Mouse (Mus musculus): Measurements from ENCODE around the gene Iqschfp.

Gene Iqschfp

GRCm38 (mm10) chr3:68541688-68542087, 649.7 kb downstream of the Iqschfp start:
- DNase-seq, result no peak

GRCm38 (mm10) chr3:68542944-68543501, 651.0 kb downstream of the Iqschfp start:
- peak; percentile 81 for DNase-seq

- DNase-seq, result no peak
Measured at GRCm38 (mm10) chr3:68544811-68545210, 652.8 kb downstream of the Iqschfp start.

- no peak for DNase-seq
Measured at GRCm38 (mm10) chr3:68545898-68546297, 653.9 kb downstream of the Iqschfp start.

- DNase-seq, result no peak
Measured at GRCm38 (mm10) chr3:68555087-68555662, 663.1 kb downstream of the Iqschfp start.

GRCm38 (mm10) chr3:68556891-68557290, 664.9 kb downstream of the Iqschfp start:
- DNase-seq, result no peak

- no peak for DNase-seq
Measured at GRCm38 (mm10) chr3:68558744-68559143, 666.7 kb downstream of the Iqschfp start.

- DNase-seq, result peak; percentile 79
Measured at GRCm38 (mm10) chr3:68560057-68560456, 668.0 kb downstream of the Iqschfp start.

GRCm38 (mm10) chr3:68562838-68563237, 670.8 kb downstream of the Iqschfp start:
- DNase-seq, result no peak

- DNase-seq, result peak; percentile 61
Measured at GRCm38 (mm10) chr3:68563922-68564321, 671.9 kb downstream of the Iqschfp start.

GRCm38 (mm10) chr3:68564978-68565674, 673.1 kb downstream of the Iqschfp start:
- DNase-seq, result no peak

- no peak for DNase-seq
Measured at GRCm38 (mm10) chr3:68565675-68566055, 673.6 kb downstream of the Iqschfp start.

- DNase-seq, result no peak
Measured at GRCm38 (mm10) chr3:68567581-68567980, 675.5 kb downstream of the Iqschfp start.

GRCm38 (mm10) chr3:68568149-68568548, 676.1 kb downstream of the Iqschfp start:
- DNase-seq, result no peak

- DNase-seq, result no peak
Measured at GRCm38 (mm10) chr3:68568716-68569115, 676.7 kb downstream of the Iqschfp start.

- no peak for DNase-seq
Measured at GRCm38 (mm10) chr3:68570319-68570718, 678.3 kb downstream of the Iqschfp start.

- no peak for DNase-seq
Measured at GRCm38 (mm10) chr3:68572249-68573225, 680.5 kb downstream of the Iqschfp start.

- no peak for DNase-seq
Measured at GRCm38 (mm10) chr3:68573226-68573624, 681.2 kb downstream of the Iqschfp start.

GRCm38 (mm10) chr3:68574097-68574496, 682.1 kb downstream of the Iqschfp start:
- no peak for DNase-seq

GRCm38 (mm10) chr3:68574565-68574964, 682.5 kb downstream of the Iqschfp start:
- DNase-seq, result no peak

- no peak for DNase-seq
Measured at GRCm38 (mm10) chr3:68575636-68576340, 683.8 kb downstream of the Iqschfp start.

GRCm38 (mm10) chr3:68576431-68576830, 684.4 kb downstream of the Iqschfp start:
- DNase-seq, result no peak

GRCm38 (mm10) chr3:68576948-68577347, 684.9 kb downstream of the Iqschfp start:
- DNase-seq, result no peak

Data from kidney, adult 18-20 months (tissue).